ENCODE assay signal across 15 mouse cellular contexts in genomic region chr11:60016726-60017125, GRCm38 (mm10). TPM values are rescaled to one million over a fixed set of nuclear protein-coding genes. Genes with fewer than 3 reads are reported as not detected.
DNase-seq lines count a peak whose midpoint lies in the region; ATAC-seq lines count a peak whose summit lies in the region.
"Had no signal": no experiment of that assay in that cellular context is flagged by ENCODE, and none has a peak within 500 bp of the region (broad histone marks: within the 10 kb centered on the region; RNA-seq: fewer than 3 reads in every experiment).

No protein-coding gene starts in this region.

- no peaks in the 10 kb centered on the region for H3K27me3 ChIP-seq in hindbrain, embryonic 11.5 days (ENCODE audit: control insufficient read depth, insufficient read depth, low read length)
- H3K27me3 ChIP-seq in hindbrain, embryonic 12.5 days: no peaks in the 10 kb centered on the region
- H3K27me3 ChIP-seq: limb, embryonic 15.5 days; neural tube, embryonic 13.5 days; stomach, embryonic 15.5 days had no signal

- H3K27ac ChIP-seq in hindbrain, embryonic 11.5 days (ENCODE audit: low read depth, low read length): no peak overlapping the region
- H3K27ac ChIP-seq in hindbrain, embryonic 12.5 days: no peak overlapping the region
- H3K27ac ChIP-seq: left cerebral cortex, adult 2 months; limb, embryonic 15.5 days; neural tube, embryonic 13.5 days; stomach, embryonic 15.5 days had no signal

- H3K4me3 ChIP-seq in hindbrain, embryonic 11.5 days (ENCODE audit: low read depth, low read length): no peak overlapping the region
- no peak overlapping the region for H3K4me3 ChIP-seq in hindbrain, embryonic 12.5 days
- H3K4me3 ChIP-seq: left cerebral cortex, adult 2 months; limb, embryonic 15.5 days; neural tube, embryonic 13.5 days; stomach, embryonic 15.5 days had no signal

- 41% methylated on average over 4 of the region's 4 CpGs for WGBS in hindbrain, embryonic 11.5 days
- WGBS in hindbrain, embryonic 12.5 days: 67% methylated on average over 4 of the region's 4 CpGs

- no peaks in the 10 kb centered on the region for H3K36me3 ChIP-seq in hindbrain, embryonic 11.5 days (ENCODE audit: control insufficient read depth, insufficient read depth, low read length)
- no peaks in the 10 kb centered on the region for H3K36me3 ChIP-seq in hindbrain, embryonic 12.5 days
- H3K36me3 ChIP-seq: limb, embryonic 15.5 days; neural tube, embryonic 13.5 days; stomach, embryonic 15.5 days had no signal

- DNase-seq in hindbrain, embryonic 11.5 days (ENCODE audit: low spot score): peak; percentile 8
- peak; percentile 50 for DNase-seq in embryo, embryonic 10 days (ENCODE audit: low spot score)
- DNase-seq in kidney, adult 11 months: peak; percentile 24
- peak; percentile 47 for DNase-seq in kidney, postnatal 14 days
- DNase-seq in right cerebral cortex, postnatal 10 days (ENCODE audit: low spot score in 2 of 2): no peak
- DNase-seq in frontal cortex, postnatal 14 days (ENCODE audit: low spot score in 2 of 2): no peak
- DNase-seq: cerebellum, adult 18-20 months; heart, postnatal 14 days; lung, adult 2 months had no signal

- no peaks in the 10 kb centered on the region for H3K9me3 ChIP-seq in hindbrain, embryonic 11.5 days (ENCODE audit: control insufficient read depth, low read length)
- H3K9me3 ChIP-seq in hindbrain, embryonic 12.5 days (replicated peaks): no peaks in the 10 kb centered on the region
- H3K9me3 ChIP-seq: limb, embryonic 15.5 days; neural tube, embryonic 13.5 days; stomach, embryonic 15.5 days had no signal

- H3K4me2 ChIP-seq in hindbrain, embryonic 11.5 days (replicated peaks; ENCODE audit: low read depth, low read length): no peak overlapping the region
- no peak overlapping the region for H3K4me2 ChIP-seq in hindbrain, embryonic 12.5 days (replicated peaks)
- H3K4me2 ChIP-seq: limb, embryonic 15.5 days; neural tube, embryonic 13.5 days; stomach, embryonic 15.5 days had no signal

- no peak overlapping the region for H3K9ac ChIP-seq in hindbrain, embryonic 11.5 days (ENCODE audit: low read depth, low read length)
- H3K9ac ChIP-seq in hindbrain, embryonic 12.5 days: no peak overlapping the region
- H3K9ac ChIP-seq: limb, embryonic 15.5 days; neural tube, embryonic 13.5 days; stomach, embryonic 15.5 days had no signal

- no peak for ATAC-seq in hindbrain, embryonic 11.5 days (ENCODE audit: low FRiP score)
- no peak for ATAC-seq in hindbrain, embryonic 12.5 days (ENCODE audit: low FRiP score)
- ATAC-seq: forebrain, embryonic 14.5 days had no signal

- H3K4me1 ChIP-seq in hindbrain, embryonic 11.5 days (replicated peaks; ENCODE audit: control insufficient read depth, insufficient read depth, low read length): no peaks in the 10 kb centered on the region
- no peaks in the 10 kb centered on the region for H3K4me1 ChIP-seq in hindbrain, embryonic 12.5 days
- H3K4me1 ChIP-seq: neural tube, embryonic 13.5 days; stomach, embryonic 15.5 days had no signal

RNA-seq across cellular contexts. Expression of gene Pemt, which starts 29.6 kb away (rescaled TPM):
- 5.1 and 7.2 TPM in 2 replicates for polyA plus RNA-seq in hindbrain, embryonic 11.5 days (2014; fragmentation: Nextera tagmentation; extraction: Ambion mirVana)
- polyA plus RNA-seq in hindbrain, embryonic 12.5 days (2016; fragmentation: Nextera tagmentation; extraction: Ambion mirVana): 5.7 and 7.1 TPM in 2 replicates

RNA-seq across cellular contexts. Expression of gene Rasd1, which starts 52.0 kb away (rescaled TPM):
- 1.2 and 1.5 TPM in 2 replicates for polyA plus RNA-seq in hindbrain, embryonic 11.5 days (2014; fragmentation: Nextera tagmentation; extraction: Ambion mirVana)
- 1.5 and 1.7 TPM in 2 replicates for polyA plus RNA-seq in hindbrain, embryonic 12.5 days (2016; fragmentation: Nextera tagmentation; extraction: Ambion mirVana)

Comparison
In these comparisons a context has a peak if more than half of its experiments do, and no peak if none do; other contexts are left out.
1. DNase-seq: peak in hindbrain, embryonic 11.5 days (single experiment), embryo, embryonic 10 days (single experiment), kidney, adult 11 months (single experiment) and kidney, postnatal 14 days (single experiment); none in right cerebral cortex, postnatal 10 days (0 of 2) and frontal cortex, postnatal 14 days (0 of 2).